Mouse (Mus musculus) 3134 (cell line): ENCODE measurements at regions not wholly inside any gene's neighbourhood (a gene's known extent, or its start where the extent isn't known, plus 50 kb on each side); places are given as distances from the start of the nearest gene placed in this dataset.

Experiments
- DNase-seq: peaks from one replicate; pipeline ENCODE4 v3.0.0-alpha.2; 2011; ENCODE audit warnings: low spot score; ENCODE audit not compliant: insufficient read length; ENCODE audit errors: extremely low read depth

DNA sequence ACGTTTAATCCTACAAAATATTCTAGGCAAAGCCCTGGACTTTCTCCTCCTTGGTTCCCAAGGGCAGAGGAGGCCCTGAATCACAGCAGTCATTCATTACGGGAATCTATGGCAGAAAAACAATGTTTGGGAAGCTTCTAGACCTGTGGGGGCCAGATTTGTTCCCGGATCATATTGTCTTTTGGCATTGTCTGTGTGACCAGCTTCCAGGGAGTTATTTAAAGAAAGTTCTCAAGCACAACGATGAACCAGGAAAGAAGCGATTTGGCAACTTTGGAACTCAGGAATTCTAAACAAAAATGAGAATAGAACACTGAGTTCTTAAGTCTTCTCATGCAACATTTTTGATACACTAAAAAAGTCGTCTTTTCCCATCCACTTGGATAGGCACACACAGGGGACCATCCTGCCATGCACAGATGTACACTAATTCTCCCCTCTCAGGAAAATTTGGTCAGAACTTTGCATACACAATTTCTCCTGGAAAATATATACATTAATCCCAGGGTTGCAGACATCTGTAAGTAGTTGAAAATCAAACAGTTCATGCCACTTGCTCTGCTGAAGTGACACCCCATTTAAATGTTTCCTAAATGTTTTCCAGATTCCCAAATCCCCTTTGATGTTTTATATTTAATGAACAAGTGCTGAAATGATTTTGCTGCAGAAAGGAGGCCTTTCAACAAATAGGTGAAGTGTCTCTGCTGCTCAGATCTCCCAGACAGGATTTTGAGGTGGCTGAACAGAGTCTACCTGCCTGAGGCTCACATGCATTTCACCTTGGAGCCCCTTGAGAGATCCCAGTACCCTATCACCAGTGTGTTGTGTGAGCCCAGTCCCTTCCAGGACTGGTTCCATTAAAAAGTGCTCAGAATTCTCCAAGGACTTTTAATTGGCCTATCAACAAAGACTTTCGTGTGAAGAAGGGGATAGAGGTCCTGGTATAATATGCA lies 548.9 kb upstream of the Nrp1 start:
- no peak for DNase-seq

DNA sequence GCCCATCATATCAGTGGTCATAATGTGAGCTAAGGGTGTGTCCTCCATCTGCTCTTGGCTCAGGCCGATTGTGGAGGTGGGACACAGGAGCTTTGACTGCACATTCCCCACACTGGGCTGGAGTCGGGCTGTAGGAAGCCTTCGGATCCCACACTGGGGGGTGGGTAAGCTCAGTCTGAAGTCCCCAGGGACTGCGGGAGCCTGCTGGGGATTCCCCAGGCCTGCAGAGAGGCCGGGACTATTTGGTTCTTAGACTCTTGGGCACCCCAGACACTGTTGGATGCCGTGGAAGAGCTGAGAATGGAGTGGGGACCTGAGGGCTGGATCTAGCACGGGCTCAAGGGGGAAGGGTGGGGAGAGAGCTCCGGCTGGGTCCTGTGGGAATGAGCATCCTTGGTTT lies 547.1 kb upstream of the Nrp1 start:
- DNase-seq: no peak

DNA sequence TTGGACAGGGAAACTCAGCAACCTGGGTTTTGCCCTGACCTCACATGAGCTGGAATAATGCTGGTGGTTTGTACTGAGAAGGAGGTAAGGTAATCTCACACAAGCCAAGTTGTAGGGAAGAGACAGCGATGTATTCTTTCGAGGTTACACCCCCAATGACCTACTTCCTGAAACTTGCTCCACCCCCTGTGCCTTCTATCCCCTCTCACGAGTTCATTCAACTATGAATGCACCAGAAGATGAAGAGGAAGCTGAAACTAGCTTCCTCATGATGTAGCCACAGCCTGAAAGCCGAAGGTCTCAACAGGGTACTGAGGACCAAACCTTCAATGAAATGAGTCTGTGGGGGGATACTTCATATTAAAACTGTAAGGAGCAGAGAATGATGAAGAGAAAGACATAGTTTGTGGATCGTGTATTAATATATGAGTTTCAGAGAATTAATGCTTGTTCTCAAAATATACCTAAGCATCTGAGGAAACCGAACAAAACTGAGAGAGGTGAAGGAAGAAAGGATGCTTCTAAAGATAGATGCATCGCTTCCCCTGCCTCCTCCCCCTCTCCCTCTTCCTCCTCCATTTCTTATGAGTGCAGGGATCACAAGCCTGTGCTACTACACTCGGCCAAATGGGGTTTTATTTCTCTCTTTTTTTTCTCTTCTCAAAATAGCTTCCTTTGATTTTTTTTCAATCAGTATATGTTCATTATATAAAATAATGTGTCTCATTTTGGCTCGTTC lies 543.5 kb upstream of the Nrp1 start:
- DNase-seq: no peak

DNA sequence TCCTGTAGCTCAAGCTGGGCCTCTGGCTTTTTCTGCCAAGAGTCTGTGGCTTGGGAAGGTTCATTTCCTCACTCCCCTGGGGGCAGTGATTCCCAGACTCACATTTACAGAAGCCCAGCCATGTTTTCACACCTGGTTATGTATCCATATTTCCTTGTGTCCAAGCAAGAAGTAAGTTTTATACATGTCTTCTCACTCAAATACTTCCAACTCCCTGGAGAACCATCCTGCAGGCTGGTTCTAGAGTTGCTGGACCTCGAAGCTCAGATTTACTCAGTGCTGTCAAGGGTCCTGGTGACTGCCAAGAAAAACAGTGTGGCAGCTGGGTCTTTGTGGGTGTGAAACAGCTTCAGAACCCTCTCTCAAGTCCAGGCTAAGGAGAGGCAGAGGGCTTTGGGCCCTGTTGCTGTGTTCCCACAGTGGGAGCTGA lies 537.6 kb upstream of the Nrp1 start:
- no peak for DNase-seq

DNA sequence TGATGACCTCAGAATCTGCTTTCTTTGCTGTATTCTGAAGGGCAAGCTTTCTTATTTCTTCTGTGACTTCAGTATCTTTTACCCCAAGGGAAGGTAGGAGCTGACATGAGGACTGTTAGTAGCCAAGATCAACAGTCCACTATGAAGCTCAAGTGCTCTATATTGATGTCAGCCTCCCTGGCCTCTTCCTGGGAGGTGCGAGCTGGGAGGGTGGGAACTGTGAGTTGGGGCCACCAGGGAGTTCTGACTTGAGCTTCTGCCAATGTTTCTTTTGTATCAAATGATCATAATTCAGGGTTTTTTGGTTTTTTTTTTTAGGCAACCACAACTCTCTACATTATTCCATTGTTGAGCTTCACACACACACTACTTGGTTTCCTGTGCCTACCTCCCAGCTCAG lies 536.8 kb upstream of the Nrp1 start:
- no peak for DNase-seq

DNA sequence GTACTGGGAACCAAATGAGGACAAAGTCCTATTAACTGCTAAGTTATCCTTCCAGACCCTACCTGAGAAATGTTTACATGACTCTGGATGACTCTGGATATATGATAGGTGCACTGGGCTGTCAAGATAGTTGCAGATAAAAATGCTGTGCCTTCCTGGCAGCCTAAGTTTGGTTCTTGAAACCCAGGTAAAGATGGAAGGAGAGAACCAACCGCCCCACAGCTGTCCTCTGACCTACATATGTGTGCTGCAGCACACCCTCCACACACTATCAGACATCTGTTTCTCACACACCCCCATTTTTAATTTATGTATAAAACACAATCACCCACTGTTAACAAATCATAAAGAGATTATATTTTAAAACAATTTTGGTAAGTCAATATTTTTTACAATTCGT lies 533.4 kb upstream of the Nrp1 start:
- no peak for DNase-seq

DNA sequence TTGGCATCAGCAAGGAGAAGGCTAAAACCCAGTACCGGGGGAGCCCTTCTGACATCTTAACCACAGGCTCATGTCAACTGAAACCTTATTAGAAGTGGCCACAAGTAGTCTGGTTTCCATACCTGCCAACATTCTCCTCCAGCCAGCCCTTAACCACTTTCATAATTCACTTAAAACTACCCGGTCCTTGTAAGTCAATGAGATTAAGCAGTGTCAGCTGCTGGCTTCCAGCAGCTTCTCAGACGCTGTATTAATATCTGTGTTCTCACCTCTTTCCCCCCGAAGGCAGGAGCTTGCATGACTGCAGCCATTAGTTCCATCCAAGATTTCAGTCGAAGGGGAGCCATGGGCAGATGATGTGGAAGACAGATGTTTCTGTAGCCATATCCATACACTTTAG lies 530.6 kb upstream of the Nrp1 start:
- no peak for DNase-seq

DNA sequence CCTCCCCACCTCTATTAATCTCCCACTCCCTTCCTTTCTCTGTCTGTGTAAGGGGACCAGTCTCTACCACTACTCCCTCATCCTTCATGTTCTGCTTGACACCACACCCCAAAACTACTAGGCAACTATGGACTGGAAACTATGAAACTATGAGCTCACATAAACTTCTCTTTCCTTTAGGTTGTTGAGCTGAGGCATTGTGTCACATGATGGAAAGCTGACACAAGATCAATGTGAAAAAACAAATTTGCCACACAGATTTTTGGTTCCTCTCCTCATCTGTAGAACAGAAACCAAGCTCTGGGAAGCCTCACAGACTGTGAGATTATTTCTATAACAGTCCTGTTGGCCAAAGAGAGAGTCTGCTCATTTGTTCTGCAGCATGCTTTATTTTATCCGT lies 528.7 kb upstream of the Nrp1 start:
- DNase-seq: no peak

DNA sequence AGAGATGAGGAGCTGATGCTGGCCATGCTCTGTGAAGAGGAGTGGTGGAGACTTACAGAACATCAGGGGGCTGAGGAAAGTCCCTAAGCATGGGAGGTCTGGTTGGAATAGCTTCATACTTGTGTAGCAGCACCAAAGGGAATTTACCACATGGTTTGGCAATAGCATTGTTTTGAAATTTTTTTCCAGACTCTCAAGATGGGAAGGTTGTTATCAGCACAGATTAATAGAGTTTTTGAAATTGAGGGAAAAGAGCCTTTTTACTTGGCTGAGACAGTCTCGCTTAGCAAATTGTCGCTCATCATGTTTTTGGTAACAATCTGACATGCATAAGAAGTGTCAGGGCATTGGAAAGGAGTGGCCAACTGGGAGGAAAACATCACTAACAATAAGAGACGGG lies 524.4 kb upstream of the Nrp1 start:
- no peak for DNase-seq

DNA sequence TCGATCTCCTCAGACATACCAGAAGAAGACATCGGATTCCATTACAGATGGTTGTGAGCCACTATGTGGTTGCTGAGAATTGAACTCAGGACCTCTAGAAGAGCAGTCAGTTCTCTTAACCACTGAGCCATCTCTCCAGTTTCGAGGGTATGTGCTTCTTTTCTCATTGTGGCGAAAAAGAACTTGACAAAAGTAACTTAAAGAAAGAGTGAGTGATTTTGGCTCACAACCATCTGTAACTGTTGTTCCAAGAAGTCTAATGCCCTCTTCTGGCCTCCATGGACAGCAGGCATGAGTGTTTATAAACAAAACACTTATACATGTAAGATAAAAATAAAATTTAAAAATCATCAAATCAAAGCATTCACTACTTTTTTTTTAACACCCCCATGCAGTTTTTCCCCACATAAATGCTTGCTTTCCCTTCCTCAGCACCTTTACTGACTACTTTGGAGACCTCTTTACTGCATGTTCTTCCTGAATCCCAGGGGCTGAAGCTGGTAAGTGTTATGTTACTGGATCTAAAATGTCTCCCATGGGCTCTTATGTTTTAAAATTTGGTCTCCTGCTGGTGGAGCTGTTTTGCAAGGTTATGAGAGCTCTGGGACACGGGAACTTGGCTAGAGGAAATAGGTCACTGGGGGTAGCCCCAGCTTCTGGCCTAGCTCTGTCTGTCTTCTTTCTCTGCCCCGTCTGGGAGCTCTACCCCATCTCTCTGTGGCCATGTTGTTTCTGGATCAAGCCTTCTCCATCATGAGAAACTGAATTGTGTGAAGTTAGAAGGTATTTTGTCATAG lies 521.8 kb upstream of the Nrp1 start:
- DNase-seq: no peak

DNA sequence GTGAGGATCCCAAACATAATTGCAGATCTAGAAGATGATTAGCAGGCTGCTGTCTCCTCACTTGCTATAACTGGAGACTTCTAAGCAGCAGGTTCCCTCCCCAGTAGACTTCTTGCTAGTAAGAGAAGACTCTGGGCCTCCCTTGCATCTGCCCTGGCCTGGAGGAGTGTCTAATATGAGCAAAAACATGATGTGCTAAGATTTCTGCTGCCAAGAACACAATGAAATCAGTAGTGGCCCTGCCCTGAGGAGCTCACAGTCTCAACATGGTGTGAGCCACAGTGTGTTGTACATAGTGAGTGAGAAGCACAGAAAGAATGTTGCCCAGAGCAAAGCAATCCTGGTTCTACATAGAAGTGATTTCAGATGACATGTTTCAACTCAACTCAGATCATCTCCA lies 520.1 kb upstream of the Nrp1 start:
- no peak for DNase-seq

DNA sequence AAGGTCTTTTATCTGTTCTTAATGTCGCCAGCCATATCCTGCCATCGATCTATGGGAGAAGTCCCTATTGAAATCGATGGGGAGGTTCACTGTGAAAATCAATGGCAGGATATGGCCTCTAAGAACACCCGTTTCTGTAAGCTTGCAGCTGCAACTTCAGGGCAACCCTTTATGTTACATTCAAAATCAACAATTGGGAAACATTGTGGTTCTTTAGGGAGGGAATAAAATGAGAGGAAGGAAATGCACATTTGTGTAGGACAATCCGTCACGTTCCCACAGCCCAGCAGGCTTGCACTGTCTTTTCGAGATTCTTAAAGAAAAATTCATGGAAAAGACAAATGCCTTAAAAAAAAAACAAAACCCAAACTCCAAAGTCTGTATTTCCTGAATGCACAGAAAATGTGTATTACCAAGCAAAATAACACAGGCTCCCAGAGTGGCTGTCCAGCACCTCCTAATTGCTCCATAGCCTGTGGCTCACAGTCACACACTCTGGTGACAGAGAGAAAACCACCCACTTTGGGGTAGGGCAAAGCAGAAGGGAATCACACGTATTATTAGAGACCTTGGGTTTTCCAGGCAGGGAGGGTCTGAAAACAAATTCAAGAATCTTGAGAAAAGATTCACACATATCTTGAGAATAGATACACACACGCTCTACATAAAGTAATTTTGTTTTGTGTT lies 510.9 kb upstream of the Nrp1 start:
- DNase-seq: no peak

DNA sequence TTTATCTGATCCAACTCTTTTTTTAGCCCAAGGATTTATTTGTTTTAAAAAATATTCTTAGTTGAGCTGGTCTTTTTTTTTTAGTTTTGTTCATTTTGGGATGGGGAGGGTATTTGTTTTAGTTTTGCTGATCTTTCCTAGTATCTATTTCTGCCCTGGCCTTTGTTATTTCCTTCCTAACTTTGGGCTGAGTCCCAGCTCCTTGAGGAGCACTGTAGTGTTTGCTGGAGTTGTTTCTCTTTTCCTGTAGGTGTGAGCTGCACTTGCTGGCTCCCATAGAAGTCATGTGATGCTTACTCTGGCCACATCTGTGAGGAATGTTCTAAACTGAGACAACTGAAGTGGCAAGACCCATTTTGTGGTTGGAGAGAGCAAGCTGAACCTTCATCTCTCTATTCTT lies 508.5 kb upstream of the Nrp1 start:
- DNase-seq: no peak

DNA sequence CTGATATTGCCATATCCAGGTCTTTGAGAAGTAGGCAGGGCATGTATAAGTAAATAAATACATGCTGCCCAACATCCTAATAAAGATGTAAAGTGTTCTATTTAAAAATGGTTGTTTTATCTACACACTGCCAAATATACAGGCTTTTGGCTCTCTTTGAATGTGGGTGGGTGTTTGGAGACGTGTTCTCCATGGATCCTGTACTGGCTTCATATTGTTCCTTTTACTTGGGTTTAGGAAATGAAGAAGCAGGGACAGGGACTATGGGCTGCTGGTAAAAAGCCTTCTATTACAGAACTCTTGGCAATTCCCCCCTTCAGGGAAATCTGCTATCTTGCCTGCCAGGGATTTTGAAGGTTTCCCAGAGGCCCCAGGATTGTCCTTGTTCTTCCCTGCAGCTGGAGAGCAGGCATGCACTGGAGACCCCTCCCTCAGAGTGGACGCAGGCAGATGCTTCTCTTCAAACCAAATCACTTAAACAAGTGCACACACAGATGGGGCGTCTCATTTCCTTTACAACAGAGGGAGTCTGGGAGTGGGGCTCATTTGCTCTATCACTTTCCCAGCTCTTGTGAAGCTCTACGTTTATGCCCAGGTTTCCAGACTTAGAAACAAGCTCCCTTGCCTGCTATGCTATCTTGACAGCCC lies 502.6 kb upstream of the Nrp1 start:
- DNase-seq: no peak

DNA sequence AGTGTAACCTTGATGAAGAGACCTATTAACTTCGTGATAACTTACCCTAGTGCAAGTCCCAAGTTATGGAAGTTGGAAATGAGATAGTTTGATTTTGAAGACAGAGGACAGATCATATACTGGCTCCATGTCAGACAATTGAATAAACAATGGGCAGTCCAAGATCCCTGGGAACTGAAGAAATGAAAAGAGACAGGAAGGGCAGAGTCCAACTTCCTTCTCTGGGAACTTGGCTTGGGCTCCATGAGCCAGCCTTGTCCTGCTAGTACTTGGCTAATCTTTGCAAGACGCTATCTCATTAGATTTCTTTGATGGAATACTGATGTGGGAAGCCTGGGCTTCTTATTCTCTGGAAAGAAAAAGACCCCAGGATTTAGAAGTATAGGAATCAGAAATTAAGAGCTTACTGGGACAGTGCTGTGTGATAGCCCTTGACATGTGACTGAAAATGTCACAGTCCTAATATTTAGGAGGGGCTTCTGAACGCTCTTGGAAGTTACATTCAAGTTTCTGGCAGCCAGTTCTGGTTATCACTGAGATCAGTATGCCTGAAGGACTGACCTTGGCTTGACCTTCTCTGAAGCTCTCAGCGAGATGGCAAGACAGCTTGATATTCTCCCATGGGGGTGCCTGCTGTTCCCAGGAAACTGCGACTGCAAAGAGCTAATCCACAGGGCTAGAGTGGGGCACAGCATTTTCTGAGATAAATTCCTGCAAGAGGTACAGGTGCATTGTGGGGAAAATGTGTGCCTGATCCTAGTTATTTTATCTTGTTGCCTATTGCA lies 501.9 kb upstream of the Nrp1 start:
- DNase-seq: no peak

DNA sequence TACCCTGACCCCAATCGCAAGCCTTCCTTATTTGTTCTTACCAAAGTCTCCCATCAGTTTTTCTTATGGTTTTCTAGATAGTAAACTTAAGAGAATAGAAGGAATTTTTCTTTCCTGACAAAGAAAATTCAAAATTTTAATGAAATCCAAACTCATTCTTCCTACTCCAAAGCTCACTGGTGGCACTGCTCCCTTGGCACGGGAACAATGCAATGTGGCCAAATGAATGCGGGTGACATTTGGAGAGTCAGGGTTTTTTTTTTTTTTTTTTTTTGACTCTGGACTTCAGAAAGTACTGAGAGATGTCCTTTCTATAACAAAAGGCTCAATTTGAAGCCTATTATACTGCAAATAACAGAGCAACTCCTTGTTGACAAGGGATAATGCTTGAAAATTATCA lies 499.4 kb upstream of the Nrp1 start:
- no peak for DNase-seq

DNA sequence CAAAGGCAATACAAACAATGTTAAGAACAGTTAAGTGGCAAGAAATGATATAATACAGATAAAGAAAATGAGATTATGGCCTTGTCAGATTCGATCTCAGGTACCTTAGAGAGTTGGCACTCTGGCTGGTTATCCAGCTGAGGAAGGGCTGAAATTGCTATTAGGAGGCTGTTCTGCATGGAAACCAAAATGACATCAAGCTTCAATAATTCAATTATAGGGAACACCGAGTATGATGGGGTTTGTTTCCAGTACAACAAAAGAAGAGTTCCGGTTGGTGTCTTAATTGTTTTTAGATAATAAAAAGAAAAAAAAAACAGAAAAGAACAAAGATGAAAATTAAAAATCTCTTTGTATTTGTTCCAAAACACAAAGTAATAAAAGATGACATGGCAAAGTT lies 498.0 kb upstream of the Nrp1 start:
- DNase-seq: no peak

DNA sequence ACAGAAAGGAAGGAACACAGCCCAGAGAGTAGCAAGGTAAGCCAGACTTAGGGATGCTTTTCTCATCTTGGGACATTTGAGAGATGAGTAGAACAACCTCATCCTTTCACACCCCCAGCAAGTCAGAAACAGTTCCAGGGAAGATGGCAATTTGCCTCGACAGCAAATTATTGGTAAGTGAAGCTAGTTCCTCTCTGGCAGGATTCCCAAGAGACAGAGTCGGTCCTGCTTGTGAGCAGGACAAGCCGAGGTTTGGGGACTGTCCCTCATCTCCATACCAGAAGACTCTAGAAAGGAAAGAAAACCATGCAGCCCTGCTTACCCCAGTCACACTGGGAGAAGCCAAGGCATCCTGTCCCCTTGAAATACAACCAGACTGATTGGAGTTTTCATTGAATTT lies 497.5 kb upstream of the Nrp1 start:
- no peak for DNase-seq

DNA sequence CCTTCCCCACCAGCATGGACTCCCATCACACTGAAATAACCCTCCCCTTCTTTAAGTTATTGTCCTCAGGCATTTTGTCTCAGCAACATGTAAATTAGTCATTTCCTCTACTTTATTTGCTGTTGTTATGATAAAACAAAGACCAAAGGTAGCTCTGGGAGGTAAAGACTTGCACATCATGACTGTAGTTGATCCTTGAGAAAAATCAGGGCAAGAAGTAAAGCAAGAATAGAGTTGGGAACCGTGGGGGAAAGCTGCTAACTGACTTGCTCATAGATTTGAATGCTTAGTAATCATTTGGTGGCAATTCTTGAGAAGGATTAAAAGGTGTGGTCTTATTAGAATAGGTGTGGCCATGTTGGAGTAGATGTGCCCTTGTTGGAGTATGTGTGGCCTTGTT lies 473.8 kb upstream of the Nrp1 start:
- DNase-seq: no peak
